Mouse (Mus musculus) spleen, postnatal 14 days (tissue): Measurements from ENCODE around the gene Rad23a.

ENCODE experiments used
- DNase-seq, 2 experiments: peaks; one replicate each; pipeline ENCODE4 v3.0.0; 2021 to 2022; ENCODE audit warnings: low spot score in 2 of 2

Gene Rad23a

GRCm38 (mm10) chr8:84787523-84788302 lies 52.8 kb downstream of the Rad23a start:
- no peak for DNase-seq

GRCm38 (mm10) chr8:84786801-84787467 lies 53.5 kb downstream of the Rad23a start:
- no peak for DNase-seq

DNA sequence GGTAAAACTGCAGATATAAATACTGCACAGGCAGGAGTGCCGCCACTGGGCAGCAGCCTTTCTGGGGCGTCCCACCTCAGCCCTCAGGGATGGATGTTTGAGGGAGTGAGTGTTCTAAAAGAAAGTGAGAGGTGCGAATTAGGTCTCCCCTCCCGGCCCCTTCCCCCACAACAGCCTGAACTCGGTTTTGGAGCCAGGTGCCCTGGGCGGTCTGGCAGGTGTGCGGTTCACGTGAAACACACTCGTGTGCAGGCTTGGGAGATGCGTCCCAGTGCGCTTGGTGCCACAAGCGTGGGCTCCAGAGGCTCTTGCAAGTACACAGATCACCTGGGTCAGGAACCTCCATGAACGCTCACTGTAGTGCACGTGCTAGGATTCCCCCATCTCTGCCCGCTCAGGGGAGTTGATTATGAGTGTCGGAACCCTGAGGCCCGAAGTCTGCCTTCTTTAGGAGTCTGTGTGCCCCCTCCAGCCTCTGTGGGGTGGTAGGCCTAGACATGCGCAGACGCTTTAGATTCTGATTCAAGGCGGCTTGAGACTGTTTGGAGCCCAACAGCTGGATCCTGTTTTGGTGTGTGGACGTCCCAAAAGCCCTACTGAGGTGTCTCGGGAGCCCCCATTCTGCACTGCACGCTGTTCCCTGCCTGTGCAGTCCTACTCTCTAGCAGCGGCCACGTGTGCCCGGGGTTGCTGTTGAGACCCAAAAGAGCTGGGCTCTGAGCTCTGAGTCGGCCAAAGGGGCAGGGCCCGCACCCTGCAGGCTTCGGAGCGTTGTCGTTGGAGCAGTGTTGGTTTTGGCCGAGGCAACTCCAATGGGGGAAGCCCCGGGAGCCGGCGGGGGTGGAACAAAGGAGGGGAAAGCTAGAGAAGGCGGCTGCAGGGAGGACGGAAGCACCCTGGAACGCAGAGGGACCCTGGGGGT lies 54.4 kb downstream of the Rad23a start:
- no peak for DNase-seq

- no peak for DNase-seq
Measured at GRCm38 (mm10) chr8:84785506-84785755, 55.0 kb downstream of the Rad23a start.

DNA sequence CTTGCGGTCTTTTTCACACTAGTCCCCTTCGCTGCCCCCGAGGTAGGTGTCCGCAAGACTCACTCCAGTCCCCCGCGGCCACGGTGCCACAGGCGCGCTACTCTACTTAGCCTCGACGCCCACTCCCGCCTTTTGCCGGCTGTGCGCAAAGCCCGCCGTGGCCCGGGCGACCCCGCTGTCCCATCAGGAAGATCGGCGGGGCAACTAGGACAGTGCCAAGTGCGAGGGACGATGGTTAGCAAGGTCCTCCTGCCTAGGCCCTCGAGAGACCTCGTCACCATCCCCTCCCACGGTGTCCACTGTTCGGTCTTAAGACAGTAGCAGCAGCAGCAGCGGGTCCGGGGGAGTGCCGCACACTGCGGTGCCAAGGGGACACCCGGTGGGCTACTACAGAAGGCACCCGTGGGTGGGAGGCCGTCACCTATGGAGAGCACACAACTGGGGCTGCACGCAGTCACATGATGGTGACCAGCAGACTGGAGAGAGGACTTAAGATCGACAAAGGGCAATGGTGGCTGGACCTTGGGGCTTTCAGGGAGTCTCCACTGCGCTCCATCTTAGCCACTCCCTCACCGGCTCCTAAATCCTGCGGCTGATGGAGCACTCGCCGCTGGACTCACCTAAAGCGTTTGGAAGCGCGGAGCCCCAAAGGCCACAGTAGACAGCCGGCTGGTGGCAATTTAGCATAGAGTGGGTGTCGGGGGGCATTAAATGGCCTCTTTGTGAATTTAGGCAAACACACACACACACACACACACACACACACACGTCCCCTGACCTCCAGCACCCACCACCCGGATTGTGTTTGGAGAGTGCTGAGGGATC lies 55.6 kb downstream of the Rad23a start:
- DNase-seq = no peak
